Mouse (Mus musculus) adrenal gland, adult 8-10 months (tissue): ENCODE measurements around the gene Tec. TPM values are rescaled to one million over a fixed set of nuclear protein-coding genes. Genes with fewer than 3 reads are reported as not detected.

ENCODE experiments used
- DNase-seq: peaks from one replicate; pipeline ENCODE4 v3.0.0; 2022
- total RNA-seq, 4 experiments: library from RNA; stranded (reverse); gene quantifications; 2 replicates each; pipeline ENCODE4 v1.2.4; 2022

Tec gene
- total RNA-seq, 4 experiments from 2014 or later: 2.0 to 3.8 (median 3.2) TPM

GRCm38 (mm10) chr5:72891534-72891933 lies 23.3 kb upstream of the Tec start:
- no peak for DNase-seq

- DNase-seq: no peak
These were observed 20.0 kb upstream of the Tec start for GRCm38 (mm10) chr5:72888260-72888659.

- DNase-seq: no peak
These were observed 18.4 kb upstream of the Tec start for GRCm38 (mm10) chr5:72886458-72887222.

GRCm38 (mm10) chr5:72883706-72884105 lies 15.4 kb upstream of the Tec start:
- DNase-seq: no peak

GRCm38 (mm10) chr5:72882412-72882765 lies 14.1 kb upstream of the Tec start:
- peak; percentile 52 for DNase-seq

GRCm38 (mm10) chr5:72881748-72882411 lies 13.6 kb upstream of the Tec start:
- DNase-seq: no peak

GRCm38 (mm10) chr5:72879736-72880135 lies 11.5 kb upstream of the Tec start:
- no peak for DNase-seq

GRCm38 (mm10) chr5:72871114-72871513 lies 2.8 kb upstream of the Tec start:
- no peak for DNase-seq

GRCm38 (mm10) chr5:72869779-72870608 lies 1.7 kb upstream of the Tec start:
- DNase-seq: no peak

GRCm38 (mm10) chr5:72867036-72867672 lies 1.1 kb downstream of the Tec start:
- no peak for DNase-seq

- DNase-seq: no peak
These were observed 1.9 kb downstream of the Tec start for GRCm38 (mm10) chr5:72866260-72866905.

GRCm38 (mm10) chr5:72864654-72865178 lies 3.6 kb downstream of the Tec start:
- DNase-seq: no peak

GRCm38 (mm10) chr5:72863166-72863565 lies 5.1 kb downstream of the Tec start:
- DNase-seq: no peak

GRCm38 (mm10) chr5:72861726-72862385 lies 6.4 kb downstream of the Tec start:
- DNase-seq: no peak

- no peak for DNase-seq
These were observed 7.4 kb downstream of the Tec start for GRCm38 (mm10) chr5:72860899-72861298.

- DNase-seq: no peak
These were observed 10.0 kb downstream of the Tec start for GRCm38 (mm10) chr5:72858306-72858705.

GRCm38 (mm10) chr5:72857756-72858155 lies 10.5 kb downstream of the Tec start:
- DNase-seq: no peak

GRCm38 (mm10) chr5:72856255-72856878 lies 11.9 kb downstream of the Tec start:
- DNase-seq: no peak

GRCm38 (mm10) chr5:72855685-72856124 lies 12.6 kb downstream of the Tec start:
- peak; percentile 76 for DNase-seq

GRCm38 (mm10) chr5:72854141-72854990 lies 13.9 kb downstream of the Tec start:
- no peak for DNase-seq
